Mouse (Mus musculus) liver, embryonic 15.5 days (tissue): Measurements from ENCODE around the gene Mpzl3. TPM values are rescaled to one million over a fixed set of nuclear protein-coding genes. Genes with fewer than 3 reads are reported as not detected.

Experiments
- ATAC-seq: fragments of 200-750 bp; cut with Nextera tagmentation; 2 replicates; pipeline ENCODE4 v1.8.0; 2017; ENCODE audit warnings: moderate number of reproducible peaks, mild to moderate bottlenecking, moderate library complexity; ENCODE audit not compliant: insufficient read depth
- H3K27ac ChIP-seq: fragments of 300-500 bp; sonication (generic); replicated peaks from 2 replicates; pipeline ENCODE4 v1.5.1; 2015; ENCODE audit warnings: mild to moderate bottlenecking, inconsistent platforms
- H3K27me3 ChIP-seq: fragments of 300-500 bp; sonication (generic); 2 replicates; pipeline ENCODE4 v1.6.1; 2015; ENCODE audit warnings: mild to moderate bottlenecking, inconsistent platforms
- H3K36me3 ChIP-seq: fragments of 300-500 bp; sonication (generic); replicated peaks from 2 replicates; pipeline ENCODE4 v1.6.1; 2015; ENCODE audit warnings: moderate library complexity, mild to moderate bottlenecking, inconsistent platforms
- H3K4me1 ChIP-seq: fragments of 300-500 bp; sonication (generic); replicated peaks from 2 replicates; pipeline ENCODE4 v1.6.1; 2015; ENCODE audit warnings: inconsistent platforms
- H3K4me2 ChIP-seq: fragments of 300-500 bp; sonication (generic); 2 replicates; pipeline ENCODE4 v1.6.1; 2015; ENCODE audit warnings: moderate library complexity, mild to moderate bottlenecking, inconsistent platforms
- H3K4me3 ChIP-seq: fragments of 300-500 bp; sonication (generic); replicated peaks from 2 replicates; pipeline ENCODE4 v1.5.1; 2015; ENCODE audit warnings: mild to moderate bottlenecking, inconsistent platforms
- H3K9ac ChIP-seq: fragments of 300-500 bp; sonication (generic); 2 replicates; pipeline ENCODE4 v1.6.1; 2015; ENCODE audit warnings: moderate library complexity, mild to moderate bottlenecking, inconsistent platforms
- H3K9me3 ChIP-seq: fragments of 300-500 bp; sonication (generic); replicated peaks from 2 replicates; pipeline ENCODE4 v1.6.1; 2016; ENCODE audit warnings: inconsistent platforms
- WGBS: fragments of 180-500 bp; shearing (Covaris S2); methylation state at CpG from one replicate; pipeline ENCODE4 v1.1.7; 2015; ENCODE audit warnings: mixed read lengths; ENCODE audit not compliant: insufficient replicate concordance; 5-methylcytosine and 5-hydroxymethylcytosine counted together
- polyA plus RNA-seq: library from polyadenylated mRNA; unstranded; fragments of >200 nt; fragmentation: Nextera tagmentation; extraction: Ambion mirVana; gene quantifications from 2 replicates; pipeline ENCODE4 v1.2.1, GENCODE M21; 2015

Mpzl3 gene
- polyA plus RNA-seq, 1 experiment from 2014 or later, result 0.79 TPM

DNA sequence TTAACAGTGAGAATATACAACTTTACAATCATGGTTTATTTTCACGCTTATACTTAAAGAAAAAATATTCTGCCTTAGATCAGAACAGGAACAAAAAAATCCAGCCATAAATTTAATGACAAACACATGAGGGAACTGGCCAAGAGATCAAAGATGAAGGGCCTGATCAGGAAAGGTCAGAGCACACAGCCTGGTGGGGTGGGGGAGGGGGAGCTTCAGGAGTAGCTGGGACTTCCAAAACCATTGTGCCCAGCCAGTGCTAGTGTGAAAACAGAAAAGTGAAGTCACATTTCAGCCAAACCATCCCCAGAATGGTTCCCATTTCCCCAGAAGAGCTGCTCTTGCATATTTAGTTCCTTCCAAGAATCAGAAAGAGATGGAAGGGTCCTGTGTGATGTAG is 47.5 kb downstream of the Mpzl3 start:
- Histone ChIP-seq H3K4me3 (no peak overlapping the region), H3K4me1 (0 out of 2 replicates have a peak, but pooled peaks cover 3% of the 10 kb centered on the region), H3K9me3 (no peaks in the 10 kb centered on the region), H3K9ac (no peak overlapping the region), H3K36me3 (no peaks in the 10 kb centered on the region), H3K27me3 (no peaks in the 10 kb centered on the region), H3K4me2 (no peak overlapping the region), H3K27ac (no peak overlapping the region)
- 63% methylated on average over 1 of the region's 1 CpGs for WGBS
- ATAC-seq, result no peak

DNA sequence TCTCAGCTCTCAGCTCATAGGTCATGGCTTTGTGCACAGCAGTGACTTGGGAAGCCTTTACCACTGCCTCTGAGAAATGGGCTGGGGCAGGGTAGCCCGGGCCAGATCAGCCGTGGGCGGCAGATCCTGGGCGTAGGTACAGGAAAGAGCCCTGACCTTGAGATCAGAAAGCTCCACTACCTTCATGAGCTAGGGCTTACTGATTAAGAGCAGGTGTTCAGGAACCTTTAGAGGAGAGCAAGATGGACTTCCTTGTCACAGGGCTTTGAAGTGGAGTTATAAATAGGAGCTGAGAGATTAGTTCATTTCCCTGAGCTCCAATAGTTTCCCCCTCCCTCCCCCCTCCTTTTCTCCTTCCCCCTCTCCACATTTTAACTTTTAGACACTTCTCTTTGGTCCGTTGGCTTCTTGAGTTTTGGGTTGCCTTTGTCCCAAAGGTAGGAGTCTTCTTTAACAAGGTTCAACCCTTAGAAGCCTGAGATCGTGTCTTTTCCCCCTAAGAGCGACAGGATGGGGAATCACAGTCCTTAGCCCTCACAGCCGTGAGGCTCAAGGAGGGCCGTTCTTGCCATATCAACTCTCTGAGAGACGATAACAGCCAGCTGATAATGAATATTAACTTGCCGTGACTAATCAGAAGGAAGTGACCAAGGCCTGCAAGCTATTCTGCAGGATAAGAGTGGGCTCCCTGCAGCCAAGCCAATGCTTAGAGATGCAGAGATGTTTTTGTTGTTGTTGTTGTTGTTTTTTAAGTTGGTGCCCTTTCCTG is 48.4 kb downstream of the Mpzl3 start:
- Histone ChIP-seq H3K27me3 (no peaks in the 10 kb centered on the region), H3K27ac (no peak overlapping the region), H3K4me3 (no peak overlapping the region), H3K36me3 (no peaks in the 10 kb centered on the region), H3K4me1 (0 out of 2 replicates have a peak, but pooled peaks cover 3% of the 10 kb centered on the region), H3K4me2 (no peak overlapping the region), H3K9me3 (no peaks in the 10 kb centered on the region), H3K9ac (no peak overlapping the region)
- whole genome bisulfite sequencing, result 43% methylated on average over 11 of the region's 11 CpGs
- ATAC-seq, result no peak

DNA sequence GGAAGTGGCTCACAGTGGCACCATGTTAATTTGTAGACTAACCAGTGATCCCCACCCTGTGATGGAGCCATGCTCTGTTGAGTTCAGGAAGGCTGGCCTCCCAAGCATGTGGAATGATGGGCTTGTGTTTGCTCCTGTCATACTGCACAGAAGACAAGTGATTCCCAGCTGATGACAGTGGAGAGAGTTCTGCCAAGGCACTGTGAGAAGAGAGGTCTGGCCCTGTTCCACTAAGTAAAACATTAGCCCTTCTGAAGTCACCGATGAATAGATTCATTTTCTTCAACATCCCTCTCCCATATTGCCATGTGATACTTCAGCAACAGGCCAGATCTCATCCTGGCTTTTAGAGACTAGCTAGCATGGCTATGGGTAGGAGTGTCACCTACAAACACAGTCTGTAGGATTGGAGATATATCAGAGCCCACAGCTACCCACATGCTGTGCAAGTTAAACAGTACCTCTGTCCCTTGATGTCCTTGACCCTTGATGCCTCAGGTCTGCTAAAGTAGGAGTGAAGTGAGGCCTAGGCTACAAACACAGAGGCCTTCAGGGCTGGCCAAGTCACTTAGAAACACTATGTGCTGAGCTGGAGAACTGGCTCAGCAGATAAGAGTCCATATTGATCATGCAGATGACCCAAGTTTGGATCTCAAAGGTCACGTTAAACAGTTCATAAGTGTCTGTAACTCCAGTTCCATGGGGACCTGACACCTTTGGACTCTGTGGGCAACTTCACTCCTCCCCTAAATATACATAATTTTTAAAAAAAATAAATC is 50.8 kb downstream of the Mpzl3 start:
- no peak overlapping the region for H3K4me3 ChIP-seq
- H3K4me1 ChIP-seq, result 0 out of 2 replicates have a peak, but pooled peaks cover 3% of the 10 kb centered on the region
- H3K9ac ChIP-seq, result no peak overlapping the region
- no peak overlapping the region for H3K27ac ChIP-seq
- no peak overlapping the region for H3K4me2 ChIP-seq
- H3K9me3 ChIP-seq, result no peaks in the 10 kb centered on the region
- WGBS, result 60% methylated on average over 2 of the region's 2 CpGs
- H3K36me3 ChIP-seq, result no peaks in the 10 kb centered on the region
- ATAC-seq, result no peak
- no peaks in the 10 kb centered on the region for H3K27me3 ChIP-seq

DNA sequence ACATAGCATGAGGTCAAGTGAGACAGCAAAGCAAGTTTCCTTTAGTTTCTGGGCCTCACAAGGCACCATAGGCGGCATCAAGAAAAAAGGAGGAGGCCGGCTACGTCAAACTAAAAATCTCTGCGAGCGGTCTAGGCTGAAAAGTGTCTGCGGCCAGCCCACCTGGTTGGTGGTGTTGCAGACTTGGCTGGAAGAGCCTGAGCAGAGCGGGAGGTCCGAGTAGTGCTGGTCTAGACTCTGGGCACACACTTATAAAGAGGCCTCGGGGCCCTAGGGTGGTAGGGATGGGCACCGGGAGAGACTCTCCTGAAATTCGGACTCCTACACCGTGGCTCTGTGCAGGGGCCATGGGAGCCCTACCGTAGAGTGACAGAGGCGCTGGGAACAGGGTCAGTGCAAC is 60.7 kb downstream of the Mpzl3 start:
- no peak overlapping the region for H3K27ac ChIP-seq
- no peak overlapping the region for H3K4me3 ChIP-seq

DNA sequence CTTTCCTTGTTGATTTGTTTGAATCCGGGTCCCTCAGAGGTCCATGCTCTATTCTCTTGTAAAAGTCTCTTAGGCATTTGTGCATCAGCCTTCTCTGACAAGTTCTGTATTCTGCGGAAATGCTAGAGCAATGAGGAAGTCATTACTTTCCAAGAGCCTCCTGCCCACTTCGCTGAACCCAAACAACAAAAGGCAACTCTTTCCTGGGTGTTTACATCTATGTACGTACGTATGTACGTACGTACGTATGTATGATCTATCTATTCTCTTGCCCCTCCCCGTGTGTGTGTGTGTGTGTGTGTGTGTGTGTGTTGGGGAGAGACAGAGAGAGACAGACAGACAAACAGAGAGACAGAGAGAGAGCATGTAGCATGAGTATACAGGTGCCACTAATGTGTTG is 61.8 kb downstream of the Mpzl3 start:
- Histone ChIP-seq H3K4me3 (no peak overlapping the region), H3K4me2 (no peak overlapping the region), H3K9ac (no peak overlapping the region), H3K27ac (no peak overlapping the region), H3K4me1 (peaks cover 8% of the 10 kb centered on the region; the same call in 1 of the 2 replicates), H3K27me3 (peaks cover 57% of the 10 kb centered on the region), H3K36me3 (no peaks in the 10 kb centered on the region), H3K9me3 (no peaks in the 10 kb centered on the region)
- ATAC-seq, result no peak
- WGBS, result 18% methylated on average over 9 of the region's 9 CpGs

More for the DNA sequence above, 60.7 kb downstream of the Mpzl3 start:
- Histone ChIP-seq H3K9ac (no peak overlapping the region), H3K27me3 (peaks cover 53% of the 10 kb centered on the region), H3K4me1 (0 out of 2 replicates have a peak, but pooled peaks cover 6% of the 10 kb centered on the region), H3K9me3 (no peaks in the 10 kb centered on the region), H3K36me3 (no peaks in the 10 kb centered on the region), H3K4me2 (peak overlapping the region; percentile 37)
- 7% methylated on average over 14 of the region's 14 CpGs for WGBS
- ATAC-seq, result no peak

DNA sequence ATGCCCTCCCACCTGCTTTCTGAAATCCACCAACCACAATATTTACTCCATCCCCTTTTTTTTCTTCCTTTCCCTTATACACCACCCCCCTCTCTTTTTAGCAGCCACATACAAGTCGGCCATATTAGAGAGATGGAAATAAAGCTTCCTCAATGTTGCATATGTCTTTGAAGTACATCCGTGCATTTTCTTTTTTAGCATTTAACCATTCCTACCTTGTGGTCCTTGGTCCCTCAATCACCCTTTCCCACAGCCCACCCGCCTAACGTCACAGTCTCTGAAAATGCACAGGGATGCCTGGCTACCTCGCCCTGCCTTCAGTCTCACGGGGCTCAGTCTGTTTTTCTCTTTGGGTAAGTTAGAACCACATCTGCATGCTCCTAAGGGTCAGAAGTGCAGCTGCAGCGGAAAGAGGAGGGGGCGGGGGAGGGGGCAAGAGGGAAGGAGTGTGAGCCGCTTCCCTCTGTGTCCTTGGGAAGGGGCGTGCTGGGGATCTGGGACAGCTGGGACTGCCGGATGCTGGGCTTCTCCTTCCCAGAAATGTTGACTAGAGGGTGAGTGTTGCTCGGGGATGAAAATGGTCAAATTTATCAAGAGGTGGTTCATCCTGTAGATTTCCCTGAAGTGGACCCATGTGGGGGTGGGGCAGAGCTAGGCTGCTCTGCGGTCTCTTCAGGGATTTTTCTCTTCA is 62.9 kb downstream of the Mpzl3 start, which contains the start of gene Scn2b:
Gene Scn2b, plus strand, starts transcription at position 42 of the 691 bp plus-strand sequence.
- no peak within 1 kb of the TSS for H3K9ac ChIP-seq
- peaks cover 14% of the 10 kb centered on the region; the same call in 1 of the 2 replicates for H3K4me1 ChIP-seq
- WGBS, result 2% methylated on average over 13 of the region's 13 CpGs
- no peak for ATAC-seq
- H3K27ac ChIP-seq, result no peak within 1 kb of the TSS
- H3K4me2 ChIP-seq, result peak within 1 kb of the TSS; percentile 40
- peaks cover 57% of the 10 kb centered on the region for H3K27me3 ChIP-seq
- H3K4me3 ChIP-seq, result peak within 1 kb of the TSS; percentile 24; the same call in 1 of the 2 replicates
- H3K9me3 ChIP-seq, result no peaks in the 10 kb centered on the region
- H3K36me3 ChIP-seq, result no peaks in the 10 kb centered on the region

DNA sequence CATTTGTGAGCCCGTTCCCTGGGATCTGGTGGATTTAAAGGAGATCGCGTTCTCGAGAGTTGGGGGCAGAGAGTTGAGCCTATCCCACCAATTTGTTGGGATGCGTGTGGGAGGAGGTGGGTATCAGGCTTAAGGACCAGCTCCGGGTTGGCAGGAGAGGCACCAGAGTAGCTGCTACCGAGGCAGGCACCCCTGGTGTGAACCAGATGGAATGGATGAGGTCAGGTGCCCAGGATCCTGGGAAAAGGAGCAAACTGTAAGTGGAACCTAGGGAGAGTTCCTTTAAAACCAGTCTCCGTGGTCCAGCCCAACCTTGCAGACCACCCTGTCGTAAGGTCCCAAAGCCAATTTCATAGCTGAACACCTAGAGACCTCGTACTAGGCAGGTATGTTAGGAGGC is 63.6 kb downstream of the Mpzl3 start:
- 20% methylated on average over 10 of the region's 10 CpGs for WGBS
- no peaks in the 10 kb centered on the region for H3K36me3 ChIP-seq
- no peak overlapping the region for H3K27ac ChIP-seq
- H3K4me3 ChIP-seq, result no peak overlapping the region
- peaks cover 57% of the 10 kb centered on the region for H3K27me3 ChIP-seq
- H3K4me1 ChIP-seq, result peaks cover 14% of the 10 kb centered on the region; the same call in 1 of the 2 replicates
- no peaks in the 10 kb centered on the region for H3K9me3 ChIP-seq
- peak overlapping the region; percentile 19; the same call in 1 of the 2 replicates for H3K4me2 ChIP-seq
- no peak for ATAC-seq
- no peak overlapping the region for H3K9ac ChIP-seq

DNA sequence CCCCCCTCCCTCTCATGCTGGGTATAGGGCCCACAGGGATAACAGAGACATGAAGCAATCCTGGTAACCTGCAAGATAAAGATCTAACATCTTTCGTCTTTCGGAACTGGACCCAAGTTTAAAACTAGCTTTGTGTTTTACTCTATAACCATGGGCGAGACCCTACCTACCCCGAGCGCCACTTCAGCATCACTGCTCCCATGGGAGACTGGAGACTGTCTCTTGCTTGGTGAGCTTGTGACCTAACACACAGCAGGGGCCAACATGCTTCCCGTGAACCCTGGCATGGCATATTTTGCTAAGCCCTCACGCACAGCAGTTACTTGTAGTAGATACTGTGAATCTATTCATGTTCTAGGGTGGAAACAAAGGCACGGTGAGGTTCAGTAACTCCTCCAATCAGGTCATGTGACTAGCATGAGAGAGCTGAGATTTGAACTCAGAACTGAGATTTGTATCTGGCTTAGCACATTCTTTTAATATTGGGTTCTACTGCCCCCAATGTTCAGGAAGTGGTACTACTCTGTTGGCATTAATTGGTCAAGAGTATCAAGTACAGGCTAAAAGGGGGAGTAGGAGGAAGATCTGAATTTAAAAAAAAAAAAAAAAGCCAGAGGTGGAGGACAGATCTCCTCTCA is 64.4 kb downstream of the Mpzl3 start:
- H3K4me2 ChIP-seq, result no peak overlapping the region
- WGBS, result 62% methylated on average over 8 of the region's 8 CpGs
- no peak overlapping the region for H3K4me3 ChIP-seq
- ATAC-seq, result no peak
- H3K27me3 ChIP-seq, result peaks cover 48% of the 10 kb centered on the region
- H3K9ac ChIP-seq, result no peak overlapping the region
- H3K4me1 ChIP-seq, result peaks cover 14% of the 10 kb centered on the region; the same call in 1 of the 2 replicates
- no peak overlapping the region for H3K27ac ChIP-seq
- no peaks in the 10 kb centered on the region for H3K36me3 ChIP-seq
- no peaks in the 10 kb centered on the region for H3K9me3 ChIP-seq

DNA sequence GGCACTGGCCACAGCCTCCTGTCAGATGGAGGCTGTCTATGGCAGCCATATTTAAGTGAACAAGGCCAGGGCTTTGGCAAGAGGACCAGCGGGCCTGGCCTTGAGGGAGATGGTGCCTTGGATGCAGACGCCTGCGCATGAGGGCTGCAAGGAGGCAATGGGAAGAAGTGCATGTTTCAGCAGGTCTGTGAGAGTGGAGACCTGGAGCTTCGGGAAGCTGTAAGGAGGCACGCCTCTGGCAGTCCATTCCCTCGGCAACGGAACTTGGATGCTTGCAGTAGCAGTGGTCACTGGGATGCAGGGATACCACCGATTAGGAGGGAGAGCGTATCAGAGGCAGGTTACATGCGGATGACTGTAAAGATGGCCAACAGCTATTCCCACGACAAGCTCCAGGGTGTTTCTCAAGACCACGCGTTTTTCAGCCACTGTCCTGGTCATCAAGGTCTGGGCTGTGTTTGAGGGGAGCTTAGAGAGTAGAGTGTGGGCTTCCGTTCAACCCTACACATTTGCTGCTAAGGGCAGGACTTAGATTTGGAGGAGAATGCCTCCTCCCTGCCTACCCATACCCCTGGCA is 65.1 kb downstream of the Mpzl3 start:
- no peak overlapping the region for H3K9ac ChIP-seq
- 73% methylated on average over 14 of the region's 14 CpGs for WGBS
- peaks cover 43% of the 10 kb centered on the region for H3K27me3 ChIP-seq
- no peaks in the 10 kb centered on the region for H3K36me3 ChIP-seq
- H3K4me1 ChIP-seq, result peaks cover 14% of the 10 kb centered on the region; the same call in 1 of the 2 replicates
- no peak overlapping the region for H3K27ac ChIP-seq
- no peak for ATAC-seq
- H3K4me2 ChIP-seq, result no peak overlapping the region
- no peak overlapping the region for H3K4me3 ChIP-seq
- H3K9me3 ChIP-seq, result no peaks in the 10 kb centered on the region

DNA sequence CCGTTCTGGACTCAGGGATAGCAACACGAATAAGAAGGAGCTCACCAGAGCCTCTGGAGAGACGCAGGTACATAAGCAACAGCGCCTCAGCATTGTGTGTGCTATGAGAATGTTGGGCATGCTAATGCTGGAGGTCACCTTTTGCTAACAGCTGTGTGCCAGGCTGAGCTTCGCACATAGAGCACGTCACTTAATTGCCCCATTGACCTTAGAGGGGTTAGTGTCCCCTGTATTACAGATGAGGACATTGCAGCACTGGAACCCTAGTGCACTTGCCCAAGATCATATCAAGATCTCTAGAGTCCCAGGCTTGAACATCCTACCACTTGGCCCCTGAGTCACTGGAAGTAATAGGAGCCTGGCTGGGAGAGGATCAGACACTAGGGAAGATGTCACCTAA is 65.6 kb downstream of the Mpzl3 start:
- Histone ChIP-seq H3K9me3 (no peaks in the 10 kb centered on the region), H3K4me2 (no peak overlapping the region), H3K9ac (no peak overlapping the region), H3K4me3 (no peak overlapping the region), H3K27me3 (peaks cover 38% of the 10 kb centered on the region), H3K27ac (no peak overlapping the region), H3K36me3 (no peaks in the 10 kb centered on the region), H3K4me1 (peaks cover 14% of the 10 kb centered on the region; the same call in 1 of the 2 replicates)
- WGBS, result 63% methylated on average over 6 of the region's 6 CpGs
- no peak for ATAC-seq
